Mouse (Mus musculus) bone marrow, adult 2 months (tissue): ENCODE measurements around the gene Herc3. TPM values are rescaled to one million over a fixed set of nuclear protein-coding genes. Genes with fewer than 3 reads are reported as not detected.

Source experiments
- H3K27ac ChIP-seq: fragments of 200-500 bp; 2 replicates; pipeline ENCODE4 v1.5.1; 2012; ENCODE audit warnings: low read depth, mild to moderate bottlenecking, control low read depth, inconsistent platforms, low read length; ENCODE audit not compliant: control insufficient read depth, poor library complexity, insufficient read depth
- H3K4me1 ChIP-seq: fragments of 200-500 bp; 2 replicates; pipeline ENCODE4 v1.6.1; 2011; ENCODE audit warnings: low read length; ENCODE audit not compliant: control insufficient read depth, insufficient read depth
- H3K4me3 ChIP-seq: fragments of 200-500 bp; replicated peaks from 2 replicates; pipeline ENCODE3; 2011; ENCODE audit warnings: mild to moderate bottlenecking, low read depth, low read length, control low read depth; ENCODE audit not compliant: control insufficient read depth
- CTCF ChIP-seq: fragments of 200-500 bp; IDR thresholded peaks from 2 replicates; pipeline ENCODE4 v1.5.1; 2011; ENCODE audit warnings: low read length, control low read depth; ENCODE audit not compliant: control insufficient read depth, insufficient read depth
- POLR2A ChIP-seq: fragments of 200-500 bp; IDR thresholded peaks from 2 replicates; pipeline ENCODE4 v1.6.1; 2011; ENCODE audit warnings: low read depth, mild to moderate bottlenecking, control low read depth, low read length, borderline replicate concordance; ENCODE audit not compliant: control insufficient read depth
- WGBS: fragments of 180-500 bp; shearing (Covaris S2); methylation state at CpG from one replicate; pipeline ENCODE4 v1.1.7; 2018; 5-methylcytosine and 5-hydroxymethylcytosine counted together
- polyA plus RNA-seq: library from polyadenylated mRNA; stranded (reverse); fragments of >200 nt; gene quantifications from 2 replicates; pipeline ENCODE4 v1.2.4, GENCODE M21; 2011; ENCODE audit warnings: low replicate concordance; ENCODE audit not compliant: missing spikeins, insufficient read depth, insufficient read length

The Herc3 gene
- polyA plus RNA-seq, 1 experiment: 12.3 TPM

GRCm38 (mm10) chr6:58913971-58914370 lies 82.7 kb downstream of the Herc3 start:
- no peak for TF ChIP-seq POLR2A
- no peak for TF ChIP-seq CTCF

GRCm38 (mm10) chr6:58916498-58916897 lies 85.2 kb downstream of the Herc3 start:
- H3K4me1 ChIP-seq: peaks cover 6% of the 10 kb centered on the region
- no peak overlapping the region for H3K27ac ChIP-seq
- 14% methylated on average over 5 of the region's 5 CpGs for WGBS
- no peak overlapping the region for H3K4me3 ChIP-seq
- TF ChIP-seq POLR2A: no peak
- TF ChIP-seq CTCF: no peak

More at GRCm38 (mm10) chr6:58913971-58914370, 82.7 kb downstream of the Herc3 start:
- Histone ChIP-seq H3K4me1 (peaks cover 6% of the 10 kb centered on the region), H3K27ac (no peak overlapping the region), H3K4me3 (no peak overlapping the region)
- 78% methylated on average over 5 of the region's 5 CpGs for WGBS

GRCm38 (mm10) chr6:58920735-58921134 lies 89.5 kb downstream of the Herc3 start:
- TF ChIP-seq CTCF (no peak), POLR2A (no peak)
- Histone ChIP-seq H3K27ac (no peak overlapping the region), H3K4me1 (peaks cover 4% of the 10 kb centered on the region), H3K4me3 (no peak overlapping the region)
- 83% methylated on average over 6 of the region's 6 CpGs for WGBS

GRCm38 (mm10) chr6:58921623-58922022 lies 90.4 kb downstream of the Herc3 start:
- Histone ChIP-seq H3K4me3 (no peak overlapping the region), H3K27ac (no peak overlapping the region), H3K4me1 (no peaks in the 10 kb centered on the region; the same call in 1 of the 2 replicates)
- WGBS: 54% methylated on average over 3 of the region's 3 CpGs
- TF ChIP-seq CTCF (no peak), POLR2A (no peak)

- H3K4me1 ChIP-seq: no peaks in the 10 kb centered on the region; the same call in 1 of the 2 replicates
- TF ChIP-seq CTCF (no peak), POLR2A (no peak)
- 86% methylated on average over 5 of the region's 5 CpGs for WGBS
- no peak overlapping the region for H3K27ac ChIP-seq
- H3K4me3 ChIP-seq: no peak overlapping the region
These were observed 91.2 kb downstream of the Herc3 start for GRCm38 (mm10) chr6:58922511-58922910.

- WGBS: 70% methylated on average over 2 of the region's 2 CpGs
- H3K27ac ChIP-seq: no peak overlapping the region
- no peak for TF ChIP-seq POLR2A
- TF ChIP-seq CTCF: no peak
- no peaks in the 10 kb centered on the region for H3K4me1 ChIP-seq
- H3K4me3 ChIP-seq: no peak overlapping the region
These were observed 96.6 kb downstream of the Herc3 start for GRCm38 (mm10) chr6:58927881-58928280.

- 82% methylated on average over 9 of the region's 9 CpGs for WGBS
These were observed 98.7 kb downstream of the Herc3 start for GRCm38 (mm10) chr6:58929911-58930431.

GRCm38 (mm10) chr6:58931149-58931548 lies 99.9 kb downstream of the Herc3 start:
- TF ChIP-seq POLR2A (no peak), CTCF (no peak)
- H3K4me3 ChIP-seq: no peak overlapping the region
- 76% methylated on average over 4 of the region's 4 CpGs for WGBS
- no peak overlapping the region for H3K27ac ChIP-seq
- no peaks in the 10 kb centered on the region for H3K4me1 ChIP-seq

More at GRCm38 (mm10) chr6:58929911-58930431, 98.7 kb downstream of the Herc3 start:
- Histone ChIP-seq H3K27ac (no peak overlapping the region), H3K4me3 (no peak overlapping the region), H3K4me1 (no peaks in the 10 kb centered on the region)
- no peak for TF ChIP-seq CTCF
- no peak for TF ChIP-seq POLR2A

GRCm38 (mm10) chr6:58932515-58933188 lies 101.4 kb downstream of the Herc3 start:
- Histone ChIP-seq H3K4me3 (no peak overlapping the region), H3K27ac (no peak overlapping the region), H3K4me1 (no peaks in the 10 kb centered on the region)
- 87% methylated on average over 12 of the region's 12 CpGs for WGBS
- no peak for TF ChIP-seq POLR2A
- no peak for TF ChIP-seq CTCF
